Mouse (Mus musculus) lung, postnatal 0 days (tissue): ENCODE results near the gene Med16. TPM values are rescaled to one million over a fixed set of nuclear protein-coding genes. Genes with fewer than 3 reads are reported as not detected.

ENCODE experiments used
- ATAC-seq: fragments of 200-750 bp; cut with Nextera tagmentation; 2 replicates; pipeline ENCODE4 v1.8.0; 2017; ENCODE audit warnings: moderate library complexity
- DNase-seq: peaks from one replicate; pipeline ENCODE4 v3.0.0-alpha.2; 2016; ENCODE audit warnings: low spot score
- H3K27ac ChIP-seq: fragments of 300-500 bp; sonication (generic); 2 replicates; pipeline ENCODE4 v1.5.1; 2014; ENCODE audit warnings: antibody characterized with exemption, mild to moderate bottlenecking, low read length, mixed read lengths
- H3K27me3 ChIP-seq: fragments of 300-500 bp; sonication (generic); replicated peaks from 2 replicates; pipeline ENCODE4 v1.6.1; 2014; ENCODE audit warnings: low read length, mixed read lengths; ENCODE audit not compliant: insufficient read depth
- H3K36me3 ChIP-seq: fragments of 300-500 bp; sonication (generic); 2 replicates; pipeline ENCODE4 v1.6.1; 2014; ENCODE audit warnings: low read length, mixed read lengths; ENCODE audit not compliant: insufficient read depth
- H3K4me1 ChIP-seq: fragments of 300-500 bp; sonication (generic); 2 replicates; pipeline ENCODE4 v1.6.1; 2014; ENCODE audit warnings: antibody characterized with exemption, low read depth, low read length, mixed read lengths; ENCODE audit not compliant: insufficient read depth
- H3K4me2 ChIP-seq: fragments of 300-500 bp; sonication (generic); replicated peaks from 2 replicates; pipeline ENCODE4 v1.6.1; 2014; ENCODE audit warnings: low read depth, mild to moderate bottlenecking, low read length, moderate library complexity, mixed read lengths
- H3K4me3 ChIP-seq: fragments of 300-500 bp; sonication (generic); 2 replicates; pipeline ENCODE4 v1.5.1; 2014; ENCODE audit warnings: low read depth, low read length
- H3K9ac ChIP-seq: fragments of 300-500 bp; sonication (generic); replicated peaks from 2 replicates; pipeline ENCODE4 v1.6.1; 2014; ENCODE audit warnings: low read depth, mild to moderate bottlenecking
- H3K9me3 ChIP-seq: fragments of 300-500 bp; sonication (generic); 2 replicates; pipeline ENCODE4 v1.6.1; 2016; ENCODE audit warnings: low read length, mixed read lengths
- CTCF ChIP-seq: IDR thresholded peaks from 2 replicates; pipeline ENCODE4 v1.5.1; 2016; ENCODE audit warnings: antibody characterized with exemption, mild to moderate bottlenecking
- EP300 ChIP-seq: IDR thresholded peaks from 2 replicates; pipeline ENCODE4 v1.6.1; 2016; ENCODE audit warnings: antibody characterized with exemption, mild to moderate bottlenecking, control low read depth
- WGBS: fragments of 180-500 bp; shearing (Covaris S2); extraction: QIAGEN DNeasy Blood & Tissue Kit; methylation state at CpG from one replicate; pipeline ENCODE4 v1.1.7; 2014; 5-methylcytosine and 5-hydroxymethylcytosine counted together
- polyA plus RNA-seq: library from polyadenylated mRNA; unstranded; fragments of >200 nt; fragmentation: Nextera tagmentation; extraction: Ambion mirVana; gene quantifications from 2 replicates; pipeline ENCODE4 v1.2.1, GENCODE M21; 2015

The Med16 gene
- polyA plus RNA-seq, 1 experiment from 2014 or later, result 32.8 TPM

GRCm38 (mm10) chr10:79929967-79930825 lies 21.5 kb upstream of the Med16 start:
- H3K27ac ChIP-seq, result peak overlapping the region; percentile 54; the same call in 1 of the 2 replicates
- WGBS, result 89% methylated on average over 18 of the region's 18 CpGs
- ATAC-seq (no peak), DNase-seq (no peak)
- H3K4me2 ChIP-seq, result no peak overlapping the region
- no peak overlapping the region for H3K9ac ChIP-seq
- H3K27me3 ChIP-seq, result no peaks in the 10 kb centered on the region
- H3K9me3 ChIP-seq, result no peaks in the 10 kb centered on the region
- TF ChIP-seq EP300 (no peak), CTCF (no peak)
- H3K4me1 ChIP-seq, result peaks cover 46% of the 10 kb centered on the region
- H3K36me3 ChIP-seq, result peaks cover 12% of the 10 kb centered on the region; the same call in 1 of the 2 replicates
- no peak overlapping the region for H3K4me3 ChIP-seq

GRCm38 (mm10) chr10:79928907-79929701 lies 20.4 kb upstream of the Med16 start:
- H3K36me3 ChIP-seq, result peaks cover 12% of the 10 kb centered on the region; the same call in 1 of the 2 replicates
- peaks cover 39% of the 10 kb centered on the region for H3K4me1 ChIP-seq
- H3K27me3 ChIP-seq, result no peaks in the 10 kb centered on the region
- 25% methylated on average over 8 of the region's 9 CpGs for WGBS
- H3K4me2 ChIP-seq, result peak overlapping the region; percentile 90
- H3K9ac ChIP-seq, result no peak overlapping the region
- H3K9me3 ChIP-seq, result no peaks in the 10 kb centered on the region
- no peak for ATAC-seq
- peak overlapping the region; percentile 78 for H3K4me3 ChIP-seq
- H3K27ac ChIP-seq, result peak overlapping the region; percentile 95
- no peak for DNase-seq
- TF ChIP-seq CTCF (no peak), EP300 (no peak)

DNA sequence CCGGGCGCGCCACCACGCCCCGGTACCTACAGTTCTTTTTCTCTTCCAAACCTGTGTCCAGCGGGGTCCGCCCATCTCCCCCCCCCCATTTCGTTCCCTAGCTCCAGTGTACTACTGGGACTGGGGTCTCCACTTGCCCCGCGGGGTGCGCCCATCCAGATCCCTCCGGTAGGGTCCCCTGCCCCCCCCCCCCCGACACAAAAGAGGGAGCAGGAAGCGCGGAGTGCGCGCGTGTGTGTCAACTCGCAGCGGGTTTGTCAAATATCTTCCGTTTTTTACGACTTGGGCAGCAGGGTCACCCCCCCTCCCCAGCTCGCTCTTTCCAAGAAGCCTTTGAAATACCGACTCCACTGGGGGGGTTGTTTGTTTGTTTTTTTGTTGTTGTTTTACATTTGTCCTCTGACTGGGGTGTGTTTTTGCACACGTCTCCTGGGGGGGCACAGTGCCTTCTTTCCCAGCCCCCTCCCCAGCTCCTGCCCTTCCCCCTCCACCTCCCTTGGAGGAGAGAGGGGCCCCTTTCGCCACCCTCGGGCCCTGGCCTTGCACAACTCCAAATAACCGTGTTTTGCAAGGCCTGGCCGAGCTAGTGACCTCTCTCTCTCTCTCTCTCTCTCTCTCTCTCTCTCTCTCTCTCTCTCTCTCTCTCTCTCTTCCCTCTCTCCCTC lies 19.4 kb upstream of the Med16 start:
- WGBS, result 2% methylated on average over 25 of the region's 29 CpGs
- Histone ChIP-seq H3K9me3 (no peaks in the 10 kb centered on the region), H3K4me1 (peaks cover 29% of the 10 kb centered on the region), H3K27ac (peak overlapping the region; percentile 95), H3K4me2 (peak overlapping the region; percentile 90), H3K27me3 (no peaks in the 10 kb centered on the region), H3K36me3 (peaks cover 12% of the 10 kb centered on the region; the same call in 1 of the 2 replicates), H3K4me3 (peak overlapping the region; percentile 78), H3K9ac (peak overlapping the region; percentile 83)
- no peak for TF ChIP-seq CTCF
- no peak for TF ChIP-seq EP300
- peak; percentile 87 for DNase-seq
- peak; percentile 16; the same call in 1 of the 2 replicates for ATAC-seq

DNA sequence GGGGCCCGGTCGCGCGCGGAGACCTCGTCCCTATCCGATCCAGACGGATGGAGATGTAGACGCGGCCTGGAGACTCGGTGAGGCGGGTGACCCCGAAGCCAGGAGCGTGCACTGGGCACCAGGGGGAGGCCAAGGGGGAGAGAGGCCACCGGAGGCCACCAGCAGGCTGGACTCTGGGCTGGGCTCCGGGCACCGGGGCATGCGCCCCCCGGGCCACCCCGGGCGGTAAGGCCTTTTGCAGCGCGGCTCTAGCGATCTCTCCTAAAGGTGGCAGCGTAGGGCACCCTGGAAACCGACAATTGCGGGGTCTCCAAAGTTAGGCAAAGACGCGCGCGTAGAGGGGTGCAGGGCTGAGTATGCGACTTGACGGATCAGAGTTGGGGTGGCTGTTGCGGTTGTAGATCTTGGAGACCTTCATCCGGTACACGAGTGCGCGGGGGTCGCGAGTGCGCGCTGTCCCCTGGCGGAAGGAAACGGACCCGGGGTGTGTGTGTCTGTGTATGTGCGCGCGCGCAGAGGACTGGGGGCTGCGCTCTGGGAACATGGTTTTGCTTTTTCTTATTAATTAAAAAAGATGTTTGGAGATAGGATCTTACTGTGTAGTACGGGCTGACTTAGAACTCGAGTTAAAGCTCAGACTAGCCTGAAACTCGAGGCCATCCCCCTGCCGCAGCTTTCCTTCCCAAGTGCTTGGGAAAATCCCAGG lies 18.8 kb upstream of the Med16 start:
- Histone ChIP-seq H3K9ac (peak overlapping the region; percentile 83), H3K36me3 (peaks cover 12% of the 10 kb centered on the region; the same call in 1 of the 2 replicates), H3K4me2 (peak overlapping the region; percentile 90), H3K9me3 (no peaks in the 10 kb centered on the region), H3K4me3 (peak overlapping the region; percentile 78), H3K4me1 (peaks cover 22% of the 10 kb centered on the region), H3K27me3 (peaks cover 3% of the 10 kb centered on the region; the same call in 1 of the 2 replicates), H3K27ac (peak overlapping the region; percentile 95)
- no peak for TF ChIP-seq EP300
- peak; percentile 50 for TF ChIP-seq CTCF
- WGBS, result 0% methylated on average over 52 of the region's 54 CpGs
- peak; percentile 65 for DNase-seq
- ATAC-seq, result peak; percentile 44

GRCm38 (mm10) chr10:79926491-79927323 lies 18.0 kb upstream of the Med16 start, which contains the start of gene Arid3a:
Gene Arid3a (plus strand): TSS chr10:79927043.
- Histone ChIP-seq H3K4me2 (peak within 1 kb of the TSS; percentile 90), H3K36me3 (peaks cover 12% of the 10 kb centered on the region; the same call in 1 of the 2 replicates), H3K4me1 (peaks cover 18% of the 10 kb centered on the region), H3K27ac (peak within 1 kb of the TSS; percentile 95), H3K9ac (peak within 1 kb of the TSS; percentile 83), H3K4me3 (peak within 1 kb of the TSS; percentile 78), H3K9me3 (no peaks in the 10 kb centered on the region), H3K27me3 (peaks cover 10% of the 10 kb centered on the region; the same call in 1 of the 2 replicates)
- WGBS, result under 1% methylated on average over 61 of the region's 63 CpGs
- peak; percentile 81 for ATAC-seq
- TF ChIP-seq EP300 (0 out of 2 replicates have a peak, but pooled peaks have one; percentile 34), CTCF (no peak)
- DNase-seq, result peak; percentile 97
